Mouse (Mus musculus): ENCODE data around the gene Plekho1.

The Plekho1 gene

DNA sequence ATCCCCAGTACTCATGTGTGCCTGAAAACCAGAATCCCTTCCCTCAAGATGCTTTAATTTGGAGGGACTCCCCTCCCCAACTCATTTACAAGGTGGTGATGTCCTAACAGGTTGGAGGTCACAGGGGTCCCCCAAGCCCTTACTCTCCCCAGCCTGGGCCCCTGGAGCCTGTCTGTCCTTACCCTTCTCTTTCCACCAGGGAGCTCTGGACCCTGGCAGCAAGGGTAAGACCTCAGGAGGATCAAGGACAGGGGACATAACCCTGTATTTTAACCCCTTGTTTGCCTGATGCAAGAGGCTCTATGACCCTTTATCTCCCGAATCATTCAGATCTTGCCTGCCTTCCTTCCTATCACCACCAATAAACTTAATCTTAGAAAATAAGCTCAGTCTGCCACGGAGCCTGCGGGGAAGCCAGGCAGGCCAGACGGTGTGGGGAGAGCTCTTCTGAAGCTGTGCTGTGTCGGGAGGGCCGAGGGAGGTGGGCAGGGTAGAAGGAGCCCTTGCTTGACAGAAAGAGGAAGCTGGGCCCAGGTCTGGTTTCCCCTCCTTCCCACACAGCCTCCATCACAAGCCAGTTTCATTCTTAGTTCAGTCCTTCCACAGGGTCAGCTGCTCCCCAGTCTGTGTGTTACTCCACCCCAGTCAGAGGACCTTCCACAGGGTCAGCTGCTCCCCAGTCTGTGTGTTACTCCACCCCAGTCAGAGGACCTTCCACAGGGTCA, 8.3 kb downstream of the Plekho1 start:
- in situ Hi-C loops (cut with MboI; ENCODE audit: low pct_unique_long_range_greater_than_20kb in 1 of 2, low sequenced_read_pairs in 2 of 2, unreplicated experiment in 1 of 2) = no loop called here

DNA sequence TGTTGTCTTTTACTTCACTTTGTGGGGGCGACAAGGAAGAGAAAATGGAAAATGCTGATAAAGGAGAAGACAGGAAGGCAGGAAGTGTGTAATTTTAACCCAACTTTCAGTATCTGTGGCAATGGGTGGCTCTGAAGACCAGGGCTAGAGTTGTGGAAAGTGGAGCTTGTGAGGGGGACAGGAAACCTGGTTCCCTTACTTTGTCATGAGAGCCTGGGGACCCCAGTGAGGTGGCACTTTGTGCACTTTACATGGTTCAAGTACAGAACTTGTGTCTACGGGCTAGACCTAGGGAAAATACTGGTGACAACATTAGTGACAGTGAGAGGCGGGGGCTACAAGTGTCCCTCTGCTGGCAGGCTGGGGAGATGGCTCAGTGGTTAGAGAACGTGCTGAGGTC, 8.8 kb downstream of the Plekho1 start:
- in situ Hi-C loops (cut with MboI; ENCODE audit: low pct_unique_long_range_greater_than_20kb in 1 of 2, low sequenced_read_pairs in 2 of 2, unreplicated experiment in 1 of 2) = no loop called here

DNA sequence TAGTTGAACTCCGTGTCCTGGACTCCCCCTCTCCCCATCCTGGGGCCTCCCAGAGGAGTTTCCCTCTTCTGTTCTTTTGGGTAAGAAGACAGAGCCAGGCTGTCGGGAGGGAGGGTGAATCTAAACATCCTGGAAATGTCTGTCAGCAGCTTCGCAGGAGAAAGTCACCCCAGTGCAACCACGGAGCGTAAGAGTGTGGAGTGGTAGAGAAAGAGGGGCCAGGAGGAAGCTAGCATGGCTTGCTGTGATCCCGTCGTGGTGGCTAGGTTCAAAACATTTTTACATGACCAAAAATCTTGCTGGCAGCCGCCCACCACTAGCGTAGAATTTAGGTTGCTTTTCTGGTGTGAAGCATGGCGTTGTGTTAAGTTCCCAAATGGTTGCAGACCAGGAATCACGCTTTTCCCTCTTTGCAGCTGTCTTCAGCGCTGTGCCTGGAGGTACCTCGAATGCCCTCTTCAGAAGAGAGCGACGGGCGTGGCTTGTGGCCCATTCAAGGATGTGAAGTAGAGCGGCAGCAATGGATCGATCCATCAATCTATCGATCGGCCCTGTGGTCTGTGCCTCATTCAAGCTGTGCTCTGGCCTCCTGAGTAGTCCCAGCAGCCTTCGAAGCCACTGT, 9.7 kb downstream of the Plekho1 start:
- in situ Hi-C loops (cut with MboI; ENCODE audit: low pct_unique_long_range_greater_than_20kb in 1 of 2, low sequenced_read_pairs in 2 of 2, unreplicated experiment in 1 of 2) = no loop called here

DNA sequence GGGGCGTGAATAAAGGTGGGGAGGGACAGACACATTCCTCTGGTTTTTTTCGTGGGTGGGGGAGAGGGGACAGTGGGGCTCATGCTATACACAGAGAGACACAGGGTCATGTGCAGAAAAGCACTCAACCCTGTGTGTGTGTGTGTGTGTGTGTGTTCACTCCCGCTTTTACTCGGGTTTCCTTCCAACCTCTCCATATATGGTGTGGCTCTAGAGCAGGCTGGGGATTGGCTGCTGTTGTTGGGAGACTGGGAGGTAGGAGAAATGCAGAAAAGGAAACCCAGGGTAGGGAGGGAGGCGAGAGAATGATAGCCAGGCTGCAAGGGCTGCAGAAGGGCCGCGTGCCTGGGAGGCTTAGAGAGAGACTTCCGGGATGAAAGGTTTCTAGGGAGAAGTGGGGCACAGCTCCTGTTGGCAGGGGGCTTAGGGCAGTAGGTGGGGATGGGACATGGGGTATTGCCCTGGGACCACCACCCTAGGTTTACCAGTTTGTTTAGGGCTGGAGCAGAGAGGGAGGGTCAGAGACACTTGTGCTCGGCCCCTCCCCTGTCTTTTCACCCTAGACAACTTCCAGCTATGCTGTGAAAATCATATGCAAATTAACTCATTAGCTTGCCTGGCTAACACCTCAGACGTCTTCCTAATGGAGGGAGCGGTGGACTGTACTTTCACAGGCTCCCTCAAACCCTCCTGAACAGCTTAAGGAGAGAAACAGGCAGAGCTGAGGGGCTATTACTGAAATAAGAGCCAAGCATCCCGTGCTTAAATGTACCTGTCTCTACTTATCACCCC, 10.4 kb downstream of the Plekho1 start:
- in situ Hi-C loops (cut with MboI; ENCODE audit: low pct_unique_long_range_greater_than_20kb in 1 of 2, low sequenced_read_pairs in 2 of 2, unreplicated experiment in 1 of 2) = no loop called here

DNA sequence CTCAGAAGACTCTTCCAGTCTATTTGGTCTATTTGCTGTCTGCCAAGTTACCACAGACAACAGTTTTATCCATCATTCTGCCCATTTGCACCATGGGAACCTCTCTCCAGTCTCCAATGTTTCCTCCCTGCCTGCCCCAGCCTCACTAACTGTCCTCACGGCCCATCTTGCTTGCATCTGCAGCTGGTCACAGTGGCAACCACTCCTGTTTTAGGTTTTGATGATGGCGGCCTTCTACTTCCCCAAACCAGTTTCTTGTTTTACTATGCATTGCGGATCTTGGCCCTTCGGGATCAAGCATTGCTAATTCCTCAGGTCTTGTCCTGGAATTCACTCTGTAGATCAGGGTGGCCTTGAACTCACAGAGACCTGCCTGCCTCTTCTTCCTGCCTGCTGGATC, 13.7 kb downstream of the Plekho1 start:
- in situ Hi-C loops (cut with MboI; ENCODE audit: low pct_unique_long_range_greater_than_20kb in 1 of 2, low sequenced_read_pairs in 2 of 2, unreplicated experiment in 1 of 2) = no loop called here

DNA sequence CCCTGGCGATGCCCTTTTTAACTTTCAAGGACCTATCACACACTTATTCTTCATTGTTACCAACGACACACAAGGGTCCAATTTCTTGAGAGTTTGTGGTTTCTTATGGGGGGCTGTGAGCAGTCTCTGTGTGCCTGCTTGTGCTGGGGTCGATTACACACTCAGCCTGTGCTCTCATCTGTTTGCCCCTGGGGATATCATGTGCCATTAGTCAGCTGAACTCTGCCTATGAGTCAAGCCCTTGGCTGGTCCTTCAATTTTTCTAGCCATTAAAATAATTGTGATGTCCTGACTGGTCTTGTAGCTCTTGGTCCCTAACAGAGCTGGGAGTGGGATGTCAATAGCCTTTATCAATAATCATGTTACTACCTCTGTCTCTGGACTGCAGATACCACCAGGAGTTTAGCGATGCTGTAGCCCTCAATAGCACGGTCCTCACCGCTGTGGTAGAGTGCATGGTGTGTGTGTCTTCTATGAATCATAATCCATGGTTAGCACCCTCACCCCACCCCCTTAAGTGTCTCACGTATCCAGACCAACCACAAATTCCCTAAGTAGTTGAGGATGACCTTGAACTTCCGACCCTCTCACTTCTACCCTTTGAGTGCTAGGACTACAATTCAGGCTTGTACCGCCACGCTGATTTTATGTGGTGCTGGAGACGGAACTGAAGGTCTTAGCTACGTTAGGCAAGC, 15.4 kb downstream of the Plekho1 start:
- in situ Hi-C loops (cut with MboI; ENCODE audit: low pct_unique_long_range_greater_than_20kb in 1 of 2, low sequenced_read_pairs in 2 of 2, unreplicated experiment in 1 of 2) = no loop called here

DNA sequence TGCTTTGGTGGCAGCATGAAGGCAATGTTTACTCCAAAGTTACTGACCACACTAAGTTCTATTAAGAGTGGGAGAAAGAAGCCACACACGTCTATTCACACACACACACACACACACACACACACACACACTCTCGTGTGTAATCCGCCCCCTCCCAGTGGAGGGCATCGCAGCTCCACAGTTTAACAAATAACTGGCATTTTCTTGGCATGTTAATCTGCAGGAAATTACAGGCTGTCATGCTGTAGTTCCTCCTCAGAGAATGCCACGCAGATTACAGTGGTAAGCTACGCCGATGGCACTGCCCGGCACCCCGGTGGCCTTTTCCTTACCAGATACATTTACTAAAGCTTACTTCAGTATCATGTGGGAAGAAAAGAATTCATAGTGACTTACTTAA, 17.5 kb downstream of the Plekho1 start:
- in situ Hi-C loops (cut with MboI; ENCODE audit: low pct_unique_long_range_greater_than_20kb in 1 of 2, low sequenced_read_pairs in 2 of 2, unreplicated experiment in 1 of 2) = loop anchor here in 1 of 2 experiments (10.0 kb wide), 1 partner anchor 77 kb away; the partner anchor contains the start of gene Vps45

DNA sequence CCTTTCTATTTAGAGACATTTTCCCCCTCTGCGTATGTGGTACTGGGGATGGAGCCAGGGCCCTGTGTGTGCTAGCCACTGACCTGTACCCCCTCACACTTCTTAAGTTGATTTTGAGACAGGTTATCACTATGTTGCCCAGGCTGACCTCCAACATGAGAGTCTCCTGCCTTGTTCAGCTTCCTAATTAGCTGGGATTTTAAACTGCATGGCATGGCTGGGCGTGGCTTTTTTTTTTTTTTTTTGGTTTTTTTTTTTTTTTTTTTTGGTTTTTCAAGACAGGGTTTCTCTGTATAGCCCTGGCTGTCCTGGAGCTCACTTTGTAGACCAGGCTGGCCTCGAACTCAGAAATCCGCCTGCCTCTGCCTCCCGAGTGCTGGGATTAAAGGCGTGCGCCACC, 18.2 kb downstream of the Plekho1 start:
- in situ Hi-C loops (cut with MboI; ENCODE audit: low pct_unique_long_range_greater_than_20kb in 1 of 2, low sequenced_read_pairs in 2 of 2, unreplicated experiment in 1 of 2) = loop anchor here in 1 of 2 experiments (10.0 kb wide), 1 partner anchor 77 kb away; the partner anchor contains the start of gene Vps45

DNA sequence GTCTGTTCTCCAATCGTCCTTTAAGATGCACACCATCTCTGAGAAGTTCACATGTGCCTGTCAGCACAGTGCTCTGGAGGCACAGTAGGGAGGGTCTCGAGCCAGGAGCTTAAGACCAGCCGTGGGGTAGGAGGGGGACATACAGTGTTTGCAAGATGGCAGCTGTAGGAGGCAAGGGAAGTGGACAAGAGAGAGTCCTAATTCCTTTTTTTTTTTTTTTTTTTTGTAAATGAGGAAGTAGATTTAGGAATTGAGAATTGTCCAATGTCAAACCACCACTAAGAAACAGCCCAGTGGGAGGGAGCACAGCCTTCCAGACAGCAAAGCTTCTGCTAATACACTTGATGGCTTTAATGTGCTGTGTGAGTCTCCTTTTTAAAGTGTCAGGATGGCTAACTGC, 18.7 kb downstream of the Plekho1 start:
- in situ Hi-C loops (cut with MboI; ENCODE audit: low pct_unique_long_range_greater_than_20kb in 1 of 2, low sequenced_read_pairs in 2 of 2, unreplicated experiment in 1 of 2) = loop anchor here in 1 of 2 experiments (10.0 kb wide), 1 partner anchor 78 kb away; the partner anchor contains the start of gene Vps45

DNA sequence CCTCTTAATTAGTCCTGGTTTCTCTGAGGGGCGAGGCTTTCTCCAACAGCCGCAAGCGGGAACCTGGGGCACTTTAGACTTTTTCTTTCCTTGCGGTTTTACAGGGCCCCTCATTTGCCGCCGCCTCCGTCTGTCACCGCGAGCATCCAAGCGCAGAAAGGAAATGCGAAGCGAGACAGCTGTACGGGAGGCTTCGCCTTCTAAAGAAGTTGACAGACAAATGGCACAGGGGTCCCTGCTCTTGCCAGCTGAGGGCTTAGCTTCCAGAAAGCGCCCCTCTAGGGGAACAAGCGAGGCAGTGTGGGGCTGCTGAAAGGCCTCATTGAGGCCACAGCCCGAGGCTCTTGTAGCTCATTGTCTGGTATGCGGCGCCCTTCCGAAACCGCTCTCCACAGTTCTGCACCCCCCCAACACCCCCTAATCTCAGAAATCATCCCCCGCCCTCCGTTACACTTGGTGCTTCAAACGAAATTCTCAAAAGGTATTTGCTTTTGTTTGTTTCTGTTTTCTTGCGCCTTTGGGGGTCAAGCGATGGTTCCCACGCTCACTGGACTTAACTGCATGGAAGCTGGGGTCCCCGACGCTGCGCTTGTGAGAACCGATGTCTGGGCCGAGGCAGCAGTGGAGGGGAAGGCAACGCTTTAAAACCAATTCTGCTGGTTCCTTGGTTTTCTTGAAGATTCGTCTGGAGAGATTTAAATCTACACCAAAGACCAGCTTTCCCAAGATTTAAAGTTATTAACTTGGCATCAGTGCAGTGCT, 22.7 kb downstream of the Plekho1 start:
- in situ Hi-C loops (cut with MboI; ENCODE audit: low pct_unique_long_range_greater_than_20kb in 1 of 2, low sequenced_read_pairs in 2 of 2, unreplicated experiment in 1 of 2) = loop anchor here in 1 of 2 experiments (10.0 kb wide), 1 partner anchor 82 kb away; the partner anchor contains the start of gene Vps45

DNA sequence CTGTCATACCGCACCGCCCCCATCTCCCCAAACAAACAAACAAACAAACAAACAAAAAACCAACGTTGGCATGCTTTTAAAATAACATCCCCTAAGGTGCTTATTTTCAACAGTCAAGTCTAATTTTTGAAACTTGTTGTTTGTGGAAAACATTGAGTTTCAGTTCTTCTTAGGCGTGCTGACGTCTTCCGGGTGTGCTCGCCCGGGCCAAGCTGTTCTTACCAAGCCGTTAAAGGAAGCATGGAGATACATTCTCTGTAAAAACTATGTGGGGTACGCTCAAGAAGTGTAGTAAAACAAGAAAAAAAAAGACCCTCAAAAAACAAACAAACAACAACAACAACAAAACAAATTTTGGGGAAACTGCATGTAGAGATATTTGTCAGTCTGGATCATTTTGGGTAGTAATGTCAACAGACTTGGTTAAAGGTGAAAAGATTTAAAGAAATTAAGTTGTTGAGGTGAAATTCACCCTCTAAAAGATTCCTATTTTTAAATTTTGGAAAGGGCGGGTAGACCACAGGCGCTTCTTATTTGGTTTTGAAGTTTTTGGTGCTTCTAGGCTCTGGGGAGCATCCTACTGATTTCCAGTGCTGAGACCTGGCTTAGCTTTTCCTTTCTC, 23.4 kb downstream of the Plekho1 start:
- in situ Hi-C loops (cut with MboI; ENCODE audit: low pct_unique_long_range_greater_than_20kb in 1 of 2, low sequenced_read_pairs in 2 of 2, unreplicated experiment in 1 of 2) = loop anchor here in 1 of 2 experiments (10.0 kb wide), 1 partner anchor 82 kb away; the partner anchor contains the start of gene Vps45

DNA sequence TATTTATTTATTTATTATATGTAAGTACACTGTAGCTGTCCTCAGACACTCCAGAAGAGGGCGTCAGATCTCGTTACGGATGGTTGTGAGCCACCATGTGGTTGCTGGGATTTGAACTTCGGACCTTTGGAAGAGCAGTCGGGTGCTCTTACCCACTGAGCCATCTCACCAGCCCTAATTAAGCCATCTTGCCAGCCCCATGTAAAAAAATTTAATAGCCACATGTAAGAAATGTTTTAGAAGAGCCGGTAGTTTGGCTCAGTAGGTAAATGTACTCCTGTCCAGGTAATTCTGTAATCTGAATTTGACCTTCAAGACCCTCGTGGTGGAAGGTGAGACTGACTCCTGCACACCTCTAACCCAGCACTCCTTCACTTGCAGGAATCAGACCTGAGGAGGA, 25.1 kb downstream of the Plekho1 start:
- in situ Hi-C loops (cut with MboI; ENCODE audit: low pct_unique_long_range_greater_than_20kb in 1 of 2, low sequenced_read_pairs in 2 of 2, unreplicated experiment in 1 of 2) = loop anchor here in 1 of 2 experiments (10.0 kb wide), 1 partner anchor 84 kb away; the partner anchor contains the start of gene Vps45

DNA sequence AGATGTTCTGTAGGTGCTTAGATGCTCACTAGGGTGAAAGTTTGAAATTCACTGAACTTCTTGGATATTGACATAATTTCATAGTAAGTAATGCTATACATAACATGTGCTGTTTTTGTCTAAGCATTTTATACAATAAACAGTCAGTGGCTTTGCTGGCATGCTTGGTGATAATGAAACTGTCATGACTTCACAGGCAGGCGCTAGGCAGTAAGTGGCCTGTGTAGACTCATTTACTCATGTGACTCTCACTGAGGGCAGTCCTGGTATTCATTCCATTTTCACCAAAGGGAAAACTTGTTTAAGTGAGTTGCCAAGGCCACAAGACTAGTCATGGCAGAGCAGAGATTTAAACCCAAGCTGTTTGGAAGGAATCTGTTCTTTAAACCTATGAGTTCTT, 26.5 kb downstream of the Plekho1 start:
- in situ Hi-C loops (cut with MboI; ENCODE audit: low pct_unique_long_range_greater_than_20kb in 1 of 2, low sequenced_read_pairs in 2 of 2, unreplicated experiment in 1 of 2) = no loop called here

DNA sequence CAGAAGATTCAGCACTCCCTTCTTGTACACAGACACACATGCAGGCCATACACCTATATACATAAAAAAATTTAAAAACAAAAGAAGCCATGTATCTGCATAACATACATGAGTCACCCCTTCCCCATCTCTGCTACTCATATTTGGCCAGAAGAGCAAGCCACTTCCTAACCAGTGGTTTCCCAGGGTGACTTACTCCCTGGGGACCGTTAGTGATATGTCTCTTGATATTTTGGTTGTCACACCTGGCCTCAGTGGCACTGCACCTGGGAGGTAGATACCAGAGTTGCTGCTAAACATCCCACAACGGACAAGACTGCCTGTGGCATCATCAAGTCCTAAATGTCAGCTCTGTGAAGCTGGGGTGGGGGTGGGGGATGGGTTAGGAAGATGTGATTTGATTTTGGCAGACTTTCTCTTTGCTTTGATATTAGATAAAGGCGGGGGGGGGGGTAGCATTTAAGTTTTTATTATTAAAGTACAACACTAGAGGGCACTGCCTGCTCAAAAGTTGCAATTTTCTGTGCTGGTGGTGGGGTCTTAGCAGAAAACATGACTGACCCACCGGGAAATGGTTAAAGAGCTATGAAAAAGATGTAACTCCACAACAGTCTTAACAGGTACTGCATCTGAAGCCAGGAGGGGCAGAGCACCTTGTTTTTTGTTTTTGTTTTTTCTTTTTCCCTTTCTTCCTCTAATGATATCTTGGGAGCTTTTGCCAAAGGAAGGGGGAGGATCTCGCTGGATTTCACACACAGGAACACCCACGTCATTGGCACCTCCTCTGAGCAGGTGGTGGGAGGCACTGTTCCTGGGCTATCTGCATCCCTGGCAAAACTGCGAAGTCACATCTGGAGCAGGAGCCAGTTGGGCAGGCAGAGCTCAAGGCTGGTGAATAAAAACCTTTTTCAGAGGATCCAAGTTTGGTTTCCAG, 30.0 kb downstream of the Plekho1 start:
- in situ Hi-C loops (cut with MboI; ENCODE audit: low pct_unique_long_range_greater_than_20kb in 1 of 2, low sequenced_read_pairs in 2 of 2, unreplicated experiment in 1 of 2) = no loop called here

DNA sequence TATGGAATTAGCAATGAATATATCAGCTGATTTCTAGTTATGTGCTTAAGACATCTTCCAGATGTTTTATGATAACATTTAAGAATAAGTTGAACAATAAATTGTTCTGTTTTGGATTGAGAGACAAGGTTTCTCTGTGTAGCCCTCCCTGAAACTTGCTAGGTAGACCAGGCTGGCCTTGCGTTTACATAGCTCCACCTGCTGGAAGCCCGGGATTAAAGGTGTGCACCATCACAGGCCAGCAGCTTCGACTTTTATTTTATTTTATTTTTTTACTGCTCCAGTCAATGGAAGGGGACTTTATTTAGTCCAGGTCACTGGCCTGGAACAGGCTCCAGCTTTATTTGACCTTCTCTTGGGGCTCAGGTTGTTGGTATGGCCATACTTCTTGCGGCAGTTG, 32.1 kb downstream of the Plekho1 start:
- in situ Hi-C loops (cut with MboI; ENCODE audit: low pct_unique_long_range_greater_than_20kb in 1 of 2, low sequenced_read_pairs in 2 of 2, unreplicated experiment in 1 of 2) = loop anchor here in 1 of 2 experiments (5.0 kb wide), 1 partner anchor 94 kb away; the partner anchor contains the start of gene Vps45

DNA sequence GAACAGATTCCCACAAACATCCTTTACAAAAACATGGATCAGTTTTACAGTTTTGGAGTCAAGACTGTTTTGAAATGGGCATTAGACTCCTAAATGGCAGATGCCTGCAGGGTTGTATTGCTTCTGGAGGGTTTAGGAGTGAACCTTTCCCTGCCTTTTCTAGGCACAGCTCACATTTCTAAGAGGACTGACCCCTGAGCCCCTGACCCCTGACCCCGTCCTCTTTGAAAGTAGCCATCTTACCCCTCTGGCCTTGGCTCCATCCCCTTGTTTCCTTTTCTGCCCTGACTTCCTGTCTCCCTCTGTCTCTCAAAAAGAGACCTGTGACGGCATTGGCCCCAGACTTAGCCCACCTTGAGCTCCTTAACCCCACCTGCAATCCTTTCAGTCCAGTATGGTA, 32.6 kb downstream of the Plekho1 start:
- in situ Hi-C loops (cut with MboI; ENCODE audit: low pct_unique_long_range_greater_than_20kb in 1 of 2, low sequenced_read_pairs in 2 of 2, unreplicated experiment in 1 of 2) = loop anchor here in 1 of 2 experiments (5.0 kb wide), 1 partner anchor 94 kb away; the partner anchor contains the start of gene Vps45

All from mouse embryonic stem cell (cell line).